Mouse (Mus musculus): ENCODE measurements around the gene Ssrp1.

Gene Ssrp1

GRCm38 (mm10) chr2:85088716-85089646 lies 51.9 kb downstream of the Ssrp1 start:
- DNase-seq (ENCODE audit: low spot score) = no peak

GRCm38 (mm10) chr2:85091325-85091724 lies 54.3 kb downstream of the Ssrp1 start:
- DNase-seq (ENCODE audit: low spot score) = no peak

GRCm38 (mm10) chr2:85093376-85093775 lies 56.3 kb downstream of the Ssrp1 start:
- DNase-seq (ENCODE audit: low spot score) = no peak

- peak; percentile 41 for DNase-seq (ENCODE audit: low spot score)
Measured at GRCm38 (mm10) chr2:85095906-85096305, 58.9 kb downstream of the Ssrp1 start.

Measured in embryo, embryonic 10.5 days (tissue).